Mouse (Mus musculus): ENCODE measurements around the gene Arhgap17.

The Arhgap17 gene

GRCm38 (mm10) chr7:123344079-123344780, 25.5 kb downstream of the Arhgap17 start:
- DNase-seq (ENCODE audit: low spot score) = no peak

- no peak for DNase-seq (ENCODE audit: low spot score)
These were observed 27.8 kb downstream of the Arhgap17 start for GRCm38 (mm10) chr7:123341896-123342295.

- DNase-seq (ENCODE audit: low spot score) = no peak
These were observed 31.4 kb downstream of the Arhgap17 start for GRCm38 (mm10) chr7:123338351-123338750.

DNA sequence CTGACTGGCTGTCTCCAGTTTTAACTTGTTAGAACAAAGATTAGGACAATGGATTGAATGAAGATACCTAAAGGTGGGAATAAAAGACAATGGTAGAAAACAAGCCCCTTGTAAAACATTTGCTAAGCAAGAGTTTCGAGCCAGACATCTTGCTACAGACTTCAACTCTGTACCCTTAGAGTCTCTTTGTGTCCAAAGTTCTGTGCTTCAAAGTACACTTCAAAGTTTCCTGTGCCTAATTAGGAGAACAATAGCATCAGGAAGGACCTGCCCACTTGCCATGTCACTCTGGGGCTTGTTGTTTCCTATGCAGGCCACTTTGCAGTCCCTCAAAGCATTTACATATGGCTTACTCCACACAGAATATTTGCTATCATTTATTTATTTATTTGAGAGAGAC, 33.4 kb downstream of the Arhgap17 start:
- DNase-seq (ENCODE audit: low spot score) = no peak

GRCm38 (mm10) chr7:123330506-123330905, 39.2 kb downstream of the Arhgap17 start:
- DNase-seq (ENCODE audit: low spot score) = no peak

DNA sequence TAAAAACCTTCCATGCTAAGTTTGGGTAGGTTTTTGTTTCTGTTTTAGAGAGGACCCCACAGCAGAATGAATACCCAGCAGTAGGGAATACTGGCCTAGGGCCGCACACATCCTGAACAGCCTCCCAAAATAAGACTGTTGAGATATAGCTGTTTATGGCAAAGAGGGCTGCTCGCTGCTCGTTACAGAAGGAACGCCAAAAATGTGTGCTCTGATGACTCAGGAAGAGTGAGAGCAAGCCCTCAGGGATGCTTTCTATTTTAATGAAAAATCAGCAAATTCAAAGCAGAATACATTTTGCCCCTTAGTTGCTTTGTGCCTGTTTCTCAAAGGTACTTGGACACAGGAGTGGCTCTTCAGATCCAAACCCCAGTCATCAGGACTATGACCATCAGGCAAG, 41.8 kb downstream of the Arhgap17 start:
- DNase-seq (ENCODE audit: low spot score) = no peak

DNA sequence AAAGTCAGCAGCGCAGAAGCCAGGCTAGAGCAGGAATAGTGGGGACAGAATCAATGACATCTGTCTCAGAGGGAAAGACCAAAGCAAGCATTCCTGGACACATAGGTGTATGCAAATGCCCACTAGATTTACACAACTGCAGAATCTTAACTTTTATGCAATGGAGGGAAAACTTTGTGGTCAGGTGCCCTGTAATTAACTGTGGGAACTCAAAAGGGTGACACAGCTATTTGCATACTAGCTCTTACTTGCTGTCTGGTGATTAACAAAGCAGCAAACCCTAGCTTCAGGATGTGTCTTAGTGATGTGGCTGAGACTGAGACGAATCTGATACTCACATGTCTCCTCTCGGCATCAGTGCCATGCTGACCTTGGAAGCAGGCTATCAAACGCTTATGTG, 42.8 kb downstream of the Arhgap17 start:
- DNase-seq (ENCODE audit: low spot score) = no peak

- no peak for DNase-seq (ENCODE audit: low spot score)
These were observed 43.7 kb downstream of the Arhgap17 start for GRCm38 (mm10) chr7:123326062-123326461.

DNA sequence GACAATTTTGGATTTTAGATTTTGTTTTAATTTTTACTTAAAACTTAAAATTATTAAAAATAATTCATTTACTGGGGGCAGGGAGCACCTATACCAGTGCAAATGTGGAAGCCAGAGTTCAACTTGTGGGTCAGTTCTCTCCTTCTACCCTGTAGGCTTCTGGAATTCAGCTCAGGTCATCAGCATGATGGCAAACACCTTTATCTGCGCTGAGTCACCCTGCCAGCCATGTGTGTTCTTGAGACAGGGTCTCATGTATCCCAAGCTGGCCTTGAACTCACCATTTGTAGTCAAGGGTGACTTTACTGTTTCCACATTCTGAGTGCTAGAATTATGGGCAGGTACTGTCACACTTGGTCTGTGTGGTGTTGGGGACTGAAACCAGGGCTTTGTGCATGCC, 45.6 kb downstream of the Arhgap17 start:
- DNase-seq (ENCODE audit: low spot score) = no peak

- DNase-seq (ENCODE audit: low spot score) = no peak
These were observed 46.3 kb downstream of the Arhgap17 start for GRCm38 (mm10) chr7:123323388-123323787.

DNA sequence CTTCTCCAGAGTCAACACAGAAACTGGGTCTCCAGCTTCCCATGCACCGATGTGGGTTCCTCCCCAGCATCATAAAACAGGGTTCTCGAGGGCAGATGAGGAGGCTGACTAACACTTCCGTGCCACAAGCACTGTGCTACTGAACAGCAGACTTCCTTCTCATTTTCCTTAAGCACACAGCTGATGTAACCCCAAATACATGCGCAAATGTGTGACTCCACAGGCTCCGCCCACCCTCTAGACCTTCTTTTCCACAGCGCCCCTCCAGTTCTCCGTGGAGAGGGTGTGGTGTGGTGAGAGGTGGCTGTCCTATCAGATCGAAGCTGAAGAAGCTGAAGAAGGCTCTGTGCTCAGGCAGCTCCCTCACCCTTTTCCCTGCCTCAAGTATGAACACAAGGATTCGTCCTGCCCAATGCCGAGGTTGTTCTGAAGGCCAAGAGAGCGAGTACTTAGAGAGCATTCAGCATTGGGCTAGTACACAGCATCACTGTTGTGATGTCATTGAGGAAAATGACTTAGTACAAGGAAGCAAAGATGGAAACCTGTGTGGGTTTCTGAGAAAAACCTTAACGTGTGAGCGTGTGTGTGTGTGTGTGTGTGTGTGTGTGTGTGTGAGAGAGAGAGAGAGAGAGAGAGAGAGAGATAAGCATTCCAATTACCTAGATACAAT, 47.1 kb downstream of the Arhgap17 start:
- DNase-seq (ENCODE audit: low spot score) = no peak

DNA sequence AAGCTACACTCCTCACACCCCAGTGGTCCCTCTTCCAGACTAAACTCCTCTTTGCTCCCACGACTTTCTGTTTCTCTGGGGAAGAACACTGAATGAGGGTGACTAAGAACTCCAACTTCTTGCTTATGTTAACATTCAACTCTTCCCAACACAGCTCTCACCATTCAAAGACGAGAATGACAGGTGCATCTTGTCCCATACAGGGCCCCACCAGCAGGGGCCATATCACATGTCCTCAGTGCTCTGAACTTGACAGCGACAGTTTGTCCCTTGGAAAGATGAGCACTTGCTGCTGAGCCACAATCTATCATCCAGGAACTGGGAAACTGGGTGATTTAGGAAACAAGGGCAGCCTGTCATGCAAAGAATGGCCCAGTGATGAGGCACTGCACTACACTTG, 57.0 kb downstream of the Arhgap17 start:
- no peak for DNase-seq (ENCODE audit: low spot score)

DNA sequence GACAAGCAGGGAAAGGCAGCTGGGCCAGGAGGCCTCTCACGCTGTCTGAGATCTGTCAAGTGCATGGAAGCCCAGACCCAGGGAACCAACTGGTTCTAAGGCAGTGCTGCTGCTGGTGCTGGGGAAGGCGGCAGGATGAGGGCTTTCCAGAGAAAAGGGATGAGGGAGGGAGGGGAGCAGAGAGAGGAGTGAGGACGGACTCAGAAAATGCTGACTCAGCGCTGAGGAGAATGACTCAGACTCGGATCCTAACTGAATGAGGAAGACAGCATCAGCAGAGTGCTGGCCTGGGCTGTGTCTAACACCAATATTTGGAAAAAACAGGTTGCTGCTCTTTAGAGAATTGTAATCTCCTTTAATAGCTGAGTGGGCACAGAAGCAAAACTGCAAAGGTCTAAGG, 57.9 kb downstream of the Arhgap17 start:
- no peak for DNase-seq (ENCODE audit: low spot score)

- DNase-seq (ENCODE audit: low spot score) = no peak
These were observed 61.7 kb downstream of the Arhgap17 start for GRCm38 (mm10) chr7:123307887-123308558.

DNA sequence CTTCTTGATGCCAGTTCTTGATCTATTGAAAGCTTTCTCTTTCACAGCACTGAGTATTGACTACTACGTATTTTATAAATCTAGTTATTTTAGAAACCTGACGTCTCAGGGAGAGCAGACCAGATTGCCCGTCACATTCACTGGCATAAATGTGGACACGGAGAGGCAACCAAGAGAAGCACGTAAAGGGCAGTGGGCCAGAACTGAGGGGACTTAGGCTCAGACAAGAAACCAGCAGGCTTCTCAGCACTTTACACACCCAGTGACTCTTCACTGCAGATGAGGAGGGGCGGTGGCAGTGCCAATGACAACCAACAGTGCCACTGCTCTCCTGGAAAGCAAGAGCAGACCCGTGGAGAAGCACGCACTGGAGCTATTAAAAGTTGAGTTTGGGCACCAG, 62.5 kb downstream of the Arhgap17 start:
- no peak for DNase-seq (ENCODE audit: low spot score)

- DNase-seq (ENCODE audit: low spot score) = no peak
These were observed 64.3 kb downstream of the Arhgap17 start for GRCm38 (mm10) chr7:123305397-123305796.

DNA sequence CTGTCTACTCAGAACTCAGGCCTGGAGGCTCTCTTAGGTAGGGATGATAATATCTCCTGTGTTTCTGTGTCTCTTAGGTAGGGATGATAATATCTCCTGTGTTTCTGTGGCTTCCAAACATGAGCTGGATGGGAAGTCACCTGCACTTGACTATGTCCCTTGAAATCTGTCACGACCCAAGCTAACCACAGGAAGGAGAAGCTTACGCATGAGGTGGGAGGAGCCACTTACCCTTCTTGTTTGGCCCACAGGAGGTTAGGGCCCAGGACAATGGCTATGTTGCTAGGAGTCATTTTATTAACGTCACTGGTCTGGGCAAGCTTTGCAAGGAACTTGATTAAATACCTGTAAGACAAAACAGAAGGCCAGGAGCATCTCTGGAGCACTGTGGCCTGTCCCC, 69.5 kb downstream of the Arhgap17 start:
- no peak for DNase-seq (ENCODE audit: low spot score)

GRCm38 (mm10) chr7:123298225-123298624, 71.5 kb downstream of the Arhgap17 start:
- DNase-seq (ENCODE audit: low spot score) = no peak

DNA sequence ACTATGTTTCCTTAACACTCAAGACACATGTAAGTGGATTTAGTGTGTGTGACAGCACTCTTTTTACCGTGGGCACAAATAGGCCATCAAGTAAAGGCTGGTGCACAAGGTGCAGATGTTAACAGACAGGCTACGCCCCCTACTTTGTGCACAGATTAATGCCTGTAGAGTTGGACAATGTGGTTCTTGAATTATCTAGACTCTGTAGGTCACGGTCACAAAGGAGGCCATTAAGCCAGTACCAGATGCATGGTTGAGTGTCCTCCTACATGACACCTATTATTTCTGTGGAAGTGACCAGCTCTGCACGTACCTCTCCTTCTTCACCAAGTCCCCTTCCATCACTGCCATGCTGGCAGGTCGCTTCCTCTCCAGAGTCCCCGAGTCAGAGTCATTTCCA, 73.6 kb downstream of the Arhgap17 start:
- no peak for DNase-seq (ENCODE audit: low spot score)

- no peak for DNase-seq (ENCODE audit: low spot score)
These were observed 74.3 kb downstream of the Arhgap17 start for GRCm38 (mm10) chr7:123295423-123295822.

- no peak for DNase-seq (ENCODE audit: low spot score)
These were observed 75.8 kb downstream of the Arhgap17 start for GRCm38 (mm10) chr7:123293898-123294297.

- no peak for DNase-seq (ENCODE audit: low spot score)
These were observed 77.8 kb downstream of the Arhgap17 start for GRCm38 (mm10) chr7:123291942-123292341.

DNA sequence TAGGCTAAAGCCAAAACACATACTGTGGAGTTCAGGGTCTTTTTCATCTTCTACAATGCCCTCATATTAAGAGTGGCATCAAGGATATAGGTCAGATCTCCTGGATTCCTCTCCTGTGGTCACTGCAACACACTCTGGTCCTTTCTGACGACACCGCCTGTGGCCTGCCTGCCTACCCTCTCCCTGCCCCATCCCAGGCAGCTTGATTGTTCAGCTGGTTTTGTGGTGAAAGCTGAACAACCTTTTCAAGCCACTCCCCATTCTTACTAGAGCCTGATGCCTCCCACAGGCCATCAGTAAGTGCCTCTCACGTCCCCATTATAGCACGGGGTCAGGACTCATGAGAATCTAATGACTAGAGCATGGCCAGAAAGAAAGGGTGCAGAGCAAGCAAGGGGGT, 80.5 kb downstream of the Arhgap17 start:
- no peak for DNase-seq (ENCODE audit: low spot score)
